Mouse (Mus musculus) gastrocnemius, postnatal 25 days (tissue): ENCODE measurements around the gene Ext2. TPM values are rescaled to one million over a fixed set of nuclear protein-coding genes. Genes with fewer than 3 reads are reported as not detected.
A peak's percentile ranks its signal among the peaks of the same experiment; 100 is the strongest.

ENCODE experiments used
- DNase-seq: peaks from one replicate; pipeline ENCODE4 v3.0.0; 2022
- total RNA-seq, 2 experiments: library from RNA; stranded (reverse); gene quantifications; 1 replicate in 1 of 2; 2 replicates in 1 of 2; pipeline ENCODE4 v1.2.3; 2021

The Ext2 gene
- total RNA-seq, 2 experiments from 2014 or later: 30.7 to 34.6 TPM

DNA sequence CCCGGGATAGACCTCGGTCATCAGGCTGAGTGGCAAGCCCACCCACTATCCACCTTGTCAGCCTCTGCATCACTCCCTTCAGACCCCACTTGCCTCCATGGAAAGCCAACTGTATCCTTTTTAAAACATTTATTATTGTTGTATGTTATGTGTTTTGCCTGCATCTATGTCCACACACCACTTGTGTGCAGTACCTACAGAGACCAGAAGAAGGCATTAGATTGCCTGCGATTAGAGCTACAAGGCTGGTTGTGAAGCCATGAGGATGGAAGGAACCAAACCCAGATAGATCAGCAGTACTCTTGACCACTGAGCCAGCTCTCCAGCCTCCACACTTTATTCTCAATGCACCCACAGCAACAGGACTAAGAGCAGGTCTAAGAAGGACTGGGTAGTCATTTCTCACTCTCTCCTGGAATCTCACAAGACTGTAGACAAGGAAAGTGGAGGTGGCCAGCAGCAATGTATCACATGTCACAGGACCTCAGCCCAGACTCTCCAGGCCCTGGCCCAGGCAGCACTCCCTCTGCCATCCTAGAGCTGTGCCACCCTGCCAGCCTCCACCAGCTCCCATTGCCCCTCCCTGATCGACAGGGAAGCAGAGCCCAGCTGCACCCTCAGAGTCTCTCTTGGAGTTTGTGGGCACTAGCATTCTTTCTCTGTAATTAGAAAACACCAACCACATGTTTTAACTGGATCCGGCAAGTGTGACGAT, 15.7 kb downstream of the Ext2 start:
- peak; percentile 66 for DNase-seq

DNA sequence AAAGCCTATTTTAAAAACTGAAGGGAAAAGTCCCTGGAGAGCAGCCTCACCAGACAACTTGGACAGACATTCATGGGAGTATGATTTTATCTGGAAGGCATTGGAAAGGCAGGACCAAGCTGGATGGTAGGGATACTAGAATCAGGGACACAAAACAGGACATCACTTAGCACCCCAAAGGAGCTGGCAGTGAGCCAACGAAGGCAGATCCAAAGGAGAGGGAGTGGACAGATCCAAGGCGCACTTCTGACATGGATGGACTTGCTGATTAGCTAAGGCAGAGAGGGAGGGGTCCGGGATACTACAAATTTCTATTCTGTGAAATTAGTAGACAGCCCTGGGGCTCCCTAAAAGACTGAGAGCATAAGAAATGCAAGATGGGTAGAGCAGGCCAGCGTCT, 16.8 kb downstream of the Ext2 start:
- no peak for DNase-seq

DNA sequence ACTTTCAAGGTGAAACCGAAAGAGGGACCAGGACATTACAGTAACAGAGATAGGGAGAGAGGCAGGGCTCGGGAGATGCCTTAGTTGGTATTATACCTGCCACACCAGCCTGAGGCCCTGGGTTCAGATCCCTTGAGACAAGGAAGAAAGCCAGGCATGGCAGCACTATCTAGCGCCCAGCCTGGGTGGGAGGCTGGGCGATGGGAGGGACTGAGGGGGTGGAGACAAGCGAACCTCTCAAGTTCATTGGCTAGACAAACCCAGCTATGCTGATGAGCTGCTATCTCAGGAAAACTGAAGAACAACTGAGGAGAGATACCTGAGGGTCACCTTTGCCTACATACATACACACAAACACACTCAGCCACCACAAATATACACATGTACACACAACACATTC, 17.3 kb downstream of the Ext2 start:
- no peak for DNase-seq

DNA sequence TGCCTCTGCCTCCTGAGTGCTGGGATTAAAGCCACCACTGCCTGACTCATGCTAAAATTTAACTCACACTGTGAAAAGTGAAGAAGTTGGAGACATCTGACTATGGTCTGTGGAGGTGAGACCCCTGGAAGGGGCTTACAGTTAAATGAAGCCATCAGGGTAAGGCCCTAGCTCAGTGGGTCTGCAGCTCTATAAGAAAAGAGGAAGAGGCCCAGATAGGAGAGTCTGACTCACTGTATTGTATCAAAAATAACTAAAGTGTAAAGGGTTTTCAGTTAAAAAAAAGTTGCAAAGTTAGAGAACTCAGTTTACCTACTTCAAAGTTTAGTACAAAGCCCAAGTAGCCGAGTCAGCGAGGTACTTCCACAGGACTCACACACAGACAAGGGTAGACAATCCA, 19.4 kb downstream of the Ext2 start:
- DNase-seq: no peak

DNA sequence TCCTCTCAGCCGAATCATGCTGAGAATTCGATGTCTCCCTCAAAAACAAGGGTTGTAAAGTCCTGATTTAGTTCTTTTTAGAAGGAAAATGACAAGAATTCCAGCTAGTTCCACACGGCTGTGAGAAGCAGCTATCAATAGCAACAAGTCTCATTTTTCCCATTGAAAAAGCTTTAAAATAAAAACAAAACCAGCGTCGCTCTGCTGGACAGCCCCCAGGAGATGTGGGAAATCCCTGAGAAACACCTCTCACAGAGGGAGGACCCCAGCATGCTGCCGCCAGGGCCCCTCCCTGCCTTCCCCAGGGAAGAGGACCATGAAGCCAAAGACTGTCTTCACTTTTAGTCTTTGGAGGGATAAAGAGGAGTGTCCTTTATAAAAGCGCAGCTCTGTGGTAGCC, 21.3 kb downstream of the Ext2 start:
- DNase-seq: no peak

DNA sequence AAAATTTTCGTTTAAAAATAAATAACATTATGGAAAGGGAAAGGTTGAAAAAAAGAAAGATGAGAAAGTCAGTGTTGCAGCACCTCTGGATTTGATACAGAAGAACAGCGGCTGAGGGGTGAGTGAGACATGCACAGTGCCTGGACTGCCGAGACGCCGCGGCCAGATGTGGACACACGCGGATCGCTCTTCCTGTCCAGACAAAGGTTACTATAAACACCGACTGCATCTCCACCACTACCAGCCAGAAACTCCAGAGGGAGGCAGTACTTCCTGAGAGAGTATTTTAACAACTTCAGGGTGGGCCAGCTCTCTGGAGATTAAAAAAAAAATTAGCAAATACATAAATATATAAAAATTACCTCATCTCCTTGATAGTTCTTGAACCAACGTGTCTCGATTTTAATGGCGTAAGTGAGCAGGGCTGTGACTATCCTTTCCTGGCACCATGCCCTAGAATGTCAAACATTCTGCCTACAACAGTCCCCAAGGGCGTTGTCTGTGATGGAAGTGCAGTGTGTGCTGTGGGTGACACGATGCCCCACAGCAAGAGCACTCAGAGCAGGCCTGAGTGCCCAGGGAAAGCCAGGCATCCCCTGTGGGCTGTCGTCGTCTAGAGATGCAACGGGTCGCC, 25.1 kb downstream of the Ext2 start:
- no peak for DNase-seq

DNA sequence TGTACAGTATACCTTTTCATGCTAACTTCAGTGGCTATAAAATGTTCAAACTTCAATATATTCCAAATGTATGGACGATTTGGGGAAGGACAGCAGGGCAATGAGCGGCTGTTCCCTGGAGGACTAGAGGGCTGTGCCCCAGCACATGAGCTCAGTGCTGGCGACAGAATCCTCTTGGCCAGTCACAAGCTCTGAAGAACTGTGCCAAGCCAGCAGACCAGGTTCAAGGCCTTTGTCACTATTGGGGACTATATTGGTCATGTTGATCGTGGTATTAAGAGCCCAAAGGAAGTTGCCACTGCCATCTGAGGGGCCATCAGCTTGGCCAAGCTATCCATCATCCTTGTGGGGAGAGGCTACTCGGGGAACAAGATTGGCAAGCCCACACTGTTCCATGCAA, 28.0 kb downstream of the Ext2 start:
- DNase-seq: no peak

DNA sequence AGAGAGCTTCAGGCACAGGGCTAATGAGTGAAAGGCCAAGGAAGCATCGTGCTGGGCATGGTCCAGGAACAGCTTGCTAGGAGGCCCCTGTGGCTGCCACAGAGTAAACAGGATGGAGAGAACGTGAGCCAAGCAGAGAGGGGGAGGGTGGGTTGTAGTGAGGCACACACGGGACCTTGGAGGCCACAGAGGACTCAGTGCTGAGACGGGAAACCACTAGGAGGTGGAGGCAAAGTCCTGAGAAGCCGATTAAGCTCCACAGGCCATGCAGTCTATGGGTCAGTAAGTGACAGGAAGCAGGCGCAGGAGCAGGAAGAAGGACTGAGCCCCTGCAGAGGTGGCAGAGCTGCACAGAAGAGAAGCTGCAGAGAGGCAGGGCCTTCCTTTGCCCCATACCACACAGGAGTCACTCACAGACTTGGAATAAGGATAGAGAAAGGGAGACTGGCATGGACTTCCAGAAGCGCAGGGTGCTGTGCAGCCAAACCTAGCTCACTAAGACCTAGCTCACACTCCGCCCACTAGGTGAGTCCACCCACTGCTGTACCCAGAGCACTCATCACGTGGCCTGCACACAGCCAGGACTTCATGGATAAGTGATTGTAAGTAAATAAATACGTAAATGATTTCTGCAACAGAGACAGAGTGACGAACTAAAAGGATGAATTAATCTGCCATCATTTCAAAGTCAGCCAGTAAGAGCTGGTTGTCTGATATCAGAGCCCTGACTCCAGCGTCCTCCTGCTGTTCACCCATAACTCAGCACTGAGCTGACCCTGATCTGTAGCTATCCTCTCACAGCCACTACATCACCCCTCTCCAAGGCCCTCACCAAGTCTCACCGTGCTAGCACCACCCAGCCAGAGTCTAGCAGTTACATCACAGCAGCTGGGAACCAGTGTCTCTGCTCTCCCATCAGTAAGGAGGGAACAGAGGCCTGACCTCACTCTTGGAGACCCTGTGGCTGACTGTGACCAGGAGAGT, 30.6 kb downstream of the Ext2 start:
- peak; percentile 67 for DNase-seq

DNA sequence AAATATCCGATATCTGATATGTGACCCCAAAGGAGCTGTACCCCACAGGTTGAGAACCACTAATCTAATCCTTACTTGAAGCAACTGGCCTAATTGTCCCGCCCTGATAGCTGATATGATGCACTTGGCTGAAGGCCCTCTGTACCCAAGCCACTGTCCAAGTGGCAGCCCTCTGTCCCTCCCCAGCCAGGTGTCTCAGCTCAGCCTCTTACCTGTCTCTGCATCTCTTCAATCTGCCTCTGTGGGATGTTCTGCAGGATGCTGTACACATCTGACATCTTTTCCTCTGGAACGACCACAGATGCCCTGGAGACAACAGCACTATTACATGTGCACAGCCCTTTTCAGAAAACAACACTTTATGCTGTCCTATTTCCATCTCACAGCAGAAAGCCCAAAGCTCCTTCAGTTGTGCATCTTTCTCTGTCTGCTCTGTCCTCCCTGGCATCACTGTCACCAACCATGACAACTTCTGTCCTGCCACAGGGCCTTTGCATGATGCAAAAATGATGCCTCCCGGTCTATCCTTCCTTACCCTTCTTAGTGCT, 31.5 kb downstream of the Ext2 start:
- DNase-seq: no peak

DNA sequence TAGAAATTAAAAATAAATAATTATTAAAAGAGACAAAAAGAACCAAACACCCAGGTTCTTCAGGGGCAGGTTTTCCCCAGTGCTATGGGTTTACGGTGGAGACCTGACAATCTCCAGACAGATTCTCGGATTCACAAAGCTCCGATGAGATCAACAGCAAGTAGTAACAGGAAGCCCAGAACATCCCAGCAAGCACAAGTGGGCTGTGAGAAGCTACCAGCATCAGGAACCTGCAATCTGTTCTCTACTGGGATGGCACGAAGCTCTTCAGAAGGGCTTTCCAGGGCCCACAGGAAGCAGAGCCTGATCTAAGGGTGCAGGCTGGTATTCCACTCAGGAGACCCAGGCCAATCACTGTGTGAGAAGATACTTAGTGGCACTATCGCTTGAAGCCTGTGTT, 33.8 kb downstream of the Ext2 start:
- DNase-seq: no peak

DNA sequence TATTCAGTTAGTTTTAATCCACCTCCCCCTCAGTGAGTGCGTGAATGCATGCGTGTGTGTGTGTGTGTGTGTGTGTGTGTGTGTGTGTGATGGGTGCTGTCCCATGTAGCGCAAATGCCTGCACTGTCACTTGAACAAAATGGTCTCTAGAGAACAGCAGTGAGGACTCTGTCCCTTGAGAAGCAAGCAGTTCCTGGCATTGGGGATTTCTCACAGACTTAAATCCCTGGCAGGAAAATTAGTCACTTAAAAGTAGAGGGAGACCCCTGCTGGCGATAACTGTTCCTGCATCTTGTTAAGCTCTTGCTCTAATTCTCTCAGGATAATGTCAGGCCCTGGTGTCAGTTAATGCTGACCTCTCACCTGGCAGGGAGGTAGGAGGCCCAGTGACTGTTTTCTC, 36.2 kb downstream of the Ext2 start:
- DNase-seq: peak; percentile 31

DNA sequence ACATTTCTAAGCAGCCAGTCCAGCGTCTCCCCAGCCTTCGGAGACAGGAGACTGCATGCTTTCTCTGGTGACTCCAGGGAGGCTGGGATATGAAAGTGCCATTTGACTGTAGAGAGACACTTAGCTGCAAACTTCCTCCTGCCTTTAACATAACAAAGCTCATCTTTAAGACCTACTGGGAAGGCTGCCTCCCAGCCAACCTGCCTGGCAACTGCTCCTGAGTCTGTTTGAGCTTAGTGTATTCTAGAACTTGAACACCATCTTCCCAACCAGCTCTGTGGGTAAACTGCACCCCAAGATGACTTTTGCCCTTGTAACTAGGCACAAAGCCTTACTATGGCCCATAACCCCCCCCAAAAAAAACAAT, 37.0 kb downstream of the Ext2 start:
- DNase-seq: no peak

DNA sequence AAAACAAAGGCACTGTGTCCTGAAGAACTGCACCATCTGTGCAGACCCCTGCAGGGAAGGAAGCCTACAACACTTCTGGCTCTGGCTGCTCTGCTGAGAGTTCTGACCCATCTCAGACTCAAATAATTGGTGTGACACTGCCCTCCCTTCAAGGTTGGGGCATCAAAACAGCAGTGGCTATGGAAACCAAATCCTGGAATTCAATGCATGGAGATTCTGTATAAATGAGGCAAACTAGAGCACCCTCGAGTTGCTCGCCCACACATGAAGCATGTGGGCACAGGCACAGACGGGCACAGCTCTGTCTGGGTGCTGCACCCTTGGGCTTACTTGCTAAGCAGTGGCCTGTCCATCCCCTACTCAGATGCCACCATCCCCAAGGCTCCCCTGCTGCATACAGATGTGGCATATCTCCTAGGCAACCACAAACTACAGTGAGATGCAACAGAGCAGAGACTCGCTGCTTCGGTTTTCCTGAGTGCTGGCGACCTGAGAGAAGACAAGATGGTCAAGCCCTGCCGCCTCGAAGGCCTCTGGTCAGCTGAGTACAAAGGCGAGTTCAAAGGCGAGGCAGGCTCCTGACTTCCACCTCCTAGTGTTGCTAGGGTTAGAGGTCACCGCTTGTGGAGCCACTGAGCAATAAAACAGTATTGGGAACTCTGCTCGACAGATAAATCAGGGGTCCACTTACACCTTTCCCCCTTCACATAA, 37.5 kb downstream of the Ext2 start:
- DNase-seq: no peak

DNA sequence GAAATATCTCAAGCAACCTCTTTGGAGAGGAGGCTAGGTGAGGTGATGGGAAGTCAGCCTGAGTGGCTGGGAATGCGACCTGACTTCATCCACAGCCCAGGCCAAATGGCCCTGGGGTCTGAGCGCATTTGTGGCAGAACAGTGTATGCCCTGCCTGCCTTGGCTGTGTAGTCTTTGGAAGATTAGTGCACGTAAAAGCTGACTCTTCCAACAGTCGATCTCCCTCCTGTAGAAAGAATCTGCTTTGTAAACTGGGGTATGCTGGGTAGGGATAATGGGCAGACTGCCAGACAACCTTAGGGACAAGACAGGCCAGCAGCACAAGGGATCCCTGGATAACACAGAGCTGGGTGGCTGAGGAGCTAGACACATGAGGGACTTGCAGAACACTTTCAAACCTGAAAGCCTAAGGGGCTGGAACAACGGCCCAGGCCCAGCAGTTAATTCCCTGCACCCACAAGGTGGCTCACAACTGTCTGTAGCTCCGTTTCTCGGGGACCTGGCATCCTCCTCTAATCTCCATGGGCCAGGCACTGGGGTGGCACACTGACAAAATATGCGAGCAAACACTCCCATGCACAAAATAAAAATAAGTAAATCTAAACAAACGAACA, 38.3 kb downstream of the Ext2 start:
- DNase-seq: no peak

DNA sequence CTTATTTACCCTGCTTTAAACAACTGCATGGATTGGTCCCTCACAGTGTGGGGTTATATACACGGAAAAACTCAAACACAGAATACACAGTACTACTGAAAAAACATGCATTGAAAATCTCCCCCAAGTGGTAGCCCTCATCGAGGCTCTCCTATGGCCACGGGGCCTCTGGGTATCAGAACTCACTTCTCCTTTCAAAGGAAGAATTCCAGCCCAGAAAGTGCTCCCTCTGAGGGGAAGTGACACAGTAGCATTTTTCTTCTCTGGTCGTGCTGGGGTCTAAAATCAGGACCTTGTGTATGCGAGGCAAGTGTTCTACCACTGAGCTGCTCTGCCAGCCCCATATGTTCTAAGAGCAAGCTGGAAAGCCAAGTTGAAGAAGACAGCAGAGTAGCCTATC, 39.7 kb downstream of the Ext2 start:
- no peak for DNase-seq

DNA sequence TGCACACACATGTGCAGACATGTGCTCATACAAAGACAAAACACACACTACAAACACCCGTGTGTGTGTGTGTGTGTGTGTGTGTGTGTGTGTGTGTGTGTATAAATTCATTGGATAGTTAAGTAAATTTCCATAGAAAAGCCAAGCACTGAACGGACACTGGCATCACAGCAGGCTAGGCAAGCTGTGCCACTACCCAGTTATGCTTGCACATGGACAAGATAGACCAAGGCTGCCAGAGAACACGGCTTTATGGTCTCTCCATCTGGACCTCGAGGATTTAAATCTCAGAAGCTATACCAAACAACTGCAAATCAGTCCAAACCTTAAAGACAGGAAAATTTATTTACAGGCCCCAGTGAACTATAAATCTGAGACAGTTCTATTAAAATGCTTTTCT, 40.2 kb downstream of the Ext2 start:
- DNase-seq: no peak

DNA sequence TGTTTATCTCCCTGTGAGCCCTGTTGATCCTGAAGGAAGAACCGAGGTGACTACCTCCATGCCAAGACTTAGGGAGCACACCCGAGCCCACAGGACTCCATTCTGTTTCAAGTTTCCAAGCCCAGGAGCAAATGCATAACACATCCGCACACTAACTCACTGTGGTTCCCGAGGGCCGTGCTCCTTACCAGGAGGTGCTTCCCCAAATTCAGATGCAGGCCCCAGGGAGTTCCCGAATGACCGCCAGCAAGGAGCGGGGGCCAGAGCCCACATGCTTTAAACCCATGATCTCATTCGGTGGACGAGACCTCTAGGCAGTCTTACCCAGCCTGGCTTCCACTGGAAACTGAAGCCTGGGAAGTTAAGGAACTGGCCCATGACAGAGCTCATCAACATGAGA, 41.8 kb downstream of the Ext2 start:
- DNase-seq: peak; percentile 50

DNA sequence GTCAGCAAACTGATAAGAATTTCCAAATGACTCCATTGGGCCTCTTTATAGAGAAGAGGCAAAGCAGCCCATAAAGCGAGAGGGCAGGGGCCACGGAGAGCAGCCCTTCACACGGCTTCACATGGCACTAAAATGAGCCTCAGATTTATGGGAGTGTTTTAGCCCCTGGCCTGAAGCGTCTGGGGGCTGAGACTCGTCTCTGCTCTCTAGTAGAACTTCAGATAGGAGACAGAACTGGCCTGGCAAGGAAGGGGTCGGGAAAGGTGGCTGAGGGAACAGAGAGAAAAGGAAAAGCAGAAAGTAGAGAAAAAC, 42.5 kb downstream of the Ext2 start:
- no peak for DNase-seq

DNA sequence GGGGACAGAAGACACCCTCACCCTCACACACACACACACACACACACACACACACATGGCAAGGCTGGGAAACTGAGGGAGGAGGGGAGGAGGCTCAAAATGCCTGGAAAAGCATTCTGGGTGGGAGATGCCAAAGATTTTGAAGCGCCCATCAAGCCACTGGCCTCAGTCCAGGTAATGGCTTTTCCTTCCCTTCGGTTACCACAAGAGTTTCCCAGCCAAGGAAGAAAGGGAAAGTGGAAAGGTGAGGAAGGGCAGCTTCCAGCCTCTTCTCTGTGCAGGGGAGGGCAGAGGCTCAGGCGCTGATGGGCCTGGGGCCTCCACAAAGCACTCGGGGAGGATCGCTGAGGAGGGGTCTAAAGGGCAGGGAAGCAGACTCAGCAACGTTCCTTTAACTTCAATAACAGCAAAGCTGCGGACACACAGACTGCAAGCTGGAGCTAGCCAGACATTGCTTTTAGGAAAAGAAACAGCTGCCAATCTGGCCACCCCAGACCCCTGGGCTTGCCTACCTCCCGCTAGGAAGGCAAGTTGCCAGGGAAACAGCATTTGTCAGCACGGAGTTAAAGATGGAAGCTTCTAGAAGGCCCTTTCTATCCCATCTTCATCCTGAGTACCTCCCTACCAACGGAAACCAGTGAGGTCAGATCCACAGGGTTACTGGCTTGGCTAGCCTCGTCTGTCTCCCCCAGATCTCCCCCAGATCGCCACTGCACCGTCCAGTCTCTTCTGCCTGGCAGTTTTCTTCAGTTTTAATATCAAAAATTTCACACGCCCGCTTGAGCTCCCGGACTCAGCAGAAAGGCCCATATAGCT, 43.1 kb downstream of the Ext2 start:
- DNase-seq: no peak

DNA sequence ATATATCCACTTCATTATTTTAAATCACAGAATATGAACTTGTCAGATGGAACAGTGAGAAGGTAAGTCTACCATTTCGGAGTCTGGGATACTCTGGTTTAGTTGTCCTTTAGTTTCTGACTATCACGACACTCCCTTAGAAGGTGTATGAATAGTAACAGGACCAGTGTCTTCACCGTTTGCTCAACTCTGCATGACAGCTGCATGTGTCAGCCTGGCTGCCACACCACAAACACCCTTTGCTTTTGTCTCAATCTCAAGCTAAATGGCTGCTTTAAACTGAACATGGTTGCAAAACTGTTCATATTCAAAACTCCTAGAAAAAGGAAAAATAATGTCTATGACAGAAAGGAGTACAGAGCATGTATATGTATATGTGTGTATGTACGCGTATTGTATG, 43.8 kb downstream of the Ext2 start:
- no peak for DNase-seq

DNA sequence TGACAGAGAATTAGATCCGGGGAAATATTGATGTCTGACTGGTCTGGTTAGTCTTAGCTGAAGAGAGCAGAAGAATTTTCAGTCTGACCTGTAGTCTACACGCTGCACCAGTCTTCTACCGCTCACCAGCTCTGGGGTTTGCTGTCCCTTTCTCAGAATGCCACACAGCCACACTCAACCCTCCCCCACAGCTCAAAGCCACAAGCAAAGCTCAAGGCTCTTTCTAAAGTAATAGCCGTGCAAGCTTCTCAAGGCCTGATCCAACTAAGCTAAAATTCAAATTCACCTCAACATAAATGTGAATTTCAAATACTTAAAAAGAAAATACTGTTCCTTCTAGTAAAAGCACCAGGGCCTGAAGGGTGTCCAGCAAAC, 45.3 kb downstream of the Ext2 start:
- DNase-seq: no peak
